Mouse (Mus musculus): ENCODE measurements around the gene Cnih3. TPM values are rescaled to one million over a fixed set of nuclear protein-coding genes. Genes with fewer than 3 reads are reported as not detected.
A peak's percentile ranks its signal among the peaks of the same experiment; 100 is the strongest.

Gene Cnih3
- under 1 TPM in 1 of 2 experiments, not detected in 1; 0.10 TPM for total RNA-seq (2021)
- long read RNA-seq, experiment 1: 0 reads
- long read RNA-seq, experiment 2: 0 reads

GRCm38 (mm10) chr1:181352367-181353199 lies at the start of gene Cnih3:
TSS of gene Cnih3 (plus strand) at chr1:181352628.
- intact Hi-C loops (cut with DNase I; ENCODE audit: low total_unique reads): no loop called here
- peak; percentile 53 for DNase-seq

GRCm38 (mm10) chr1:181307981-181308380 lies 44.4 kb upstream of the Cnih3 start:
- intact Hi-C loops (cut with DNase I; ENCODE audit: low total_unique reads): no loop called here
- no peak for DNase-seq

DNA sequence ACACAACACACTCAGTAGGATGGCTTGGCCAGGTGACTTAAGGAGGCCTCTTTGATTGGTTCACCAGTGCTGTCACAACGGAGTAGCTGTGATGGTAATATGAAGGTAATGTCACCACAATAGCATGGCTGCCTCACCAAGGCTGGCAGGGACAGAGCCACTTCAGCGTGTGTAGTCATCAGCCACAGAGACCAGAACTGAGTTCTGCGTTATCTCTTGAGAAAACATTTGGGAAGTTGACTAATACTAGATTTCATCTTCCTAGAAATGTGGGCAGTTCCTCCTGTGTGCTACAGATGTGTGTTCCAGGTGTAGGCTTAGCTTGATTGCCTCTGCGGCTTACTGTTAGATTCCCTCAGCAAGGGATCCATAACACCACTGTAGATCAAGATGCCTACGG lies 41.7 kb upstream of the Cnih3 start:
- DNase-seq: no peak
- intact Hi-C loops (cut with DNase I; ENCODE audit: low total_unique reads): no loop called here

GRCm38 (mm10) chr1:181312115-181313045 lies 40.0 kb upstream of the Cnih3 start:
- intact Hi-C loops (cut with DNase I; ENCODE audit: low total_unique reads): no loop called here
- no peak for DNase-seq

- no peak for DNase-seq
- intact Hi-C loops (cut with DNase I; ENCODE audit: low total_unique reads): no loop called here
These were observed 39.4 kb upstream of the Cnih3 start for GRCm38 (mm10) chr1:181313046-181313415.

DNA sequence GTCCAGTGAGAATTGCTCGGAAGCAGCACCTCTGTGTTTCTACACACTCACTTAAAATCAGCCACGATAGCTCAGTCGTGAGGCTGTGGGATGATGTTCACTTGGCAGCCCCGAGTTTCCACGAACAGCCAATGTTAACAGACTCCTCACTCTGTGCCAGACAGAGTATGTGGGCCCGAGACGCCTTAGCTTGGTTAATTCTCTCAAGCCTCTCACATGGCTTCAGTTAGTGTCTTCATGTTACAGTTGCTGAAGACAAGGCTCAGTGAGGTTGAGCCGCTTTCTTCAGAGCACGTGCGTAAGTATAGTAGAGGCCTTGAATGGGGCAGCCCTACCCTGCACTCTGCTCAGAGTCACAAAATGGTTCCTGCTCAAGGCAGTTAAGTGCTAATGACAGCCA lies 38.1 kb upstream of the Cnih3 start:
- DNase-seq: no peak
- intact Hi-C loops (cut with DNase I; ENCODE audit: low total_unique reads): no loop called here

DNA sequence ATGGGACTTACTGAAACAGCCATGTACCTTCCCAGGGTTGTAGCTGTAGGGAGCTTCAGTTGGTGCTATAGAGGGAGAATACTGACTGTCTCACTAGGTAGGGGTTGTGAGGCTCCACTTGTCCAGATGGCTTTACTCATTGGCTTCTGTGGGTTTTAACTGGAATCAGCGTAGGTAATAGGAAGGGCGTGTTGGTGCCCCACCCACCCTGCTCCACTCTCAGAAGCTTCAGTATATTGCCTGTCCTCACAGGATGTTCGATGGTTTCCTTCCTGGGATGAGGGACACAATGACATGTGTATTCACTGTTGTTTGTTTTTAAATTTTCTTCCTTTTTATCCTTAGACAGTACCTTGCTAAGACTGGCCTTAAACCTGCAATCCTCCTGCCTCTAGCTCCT lies 37.1 kb upstream of the Cnih3 start:
- intact Hi-C loops (cut with DNase I; ENCODE audit: low total_unique reads): no loop called here
- no peak for DNase-seq

DNA sequence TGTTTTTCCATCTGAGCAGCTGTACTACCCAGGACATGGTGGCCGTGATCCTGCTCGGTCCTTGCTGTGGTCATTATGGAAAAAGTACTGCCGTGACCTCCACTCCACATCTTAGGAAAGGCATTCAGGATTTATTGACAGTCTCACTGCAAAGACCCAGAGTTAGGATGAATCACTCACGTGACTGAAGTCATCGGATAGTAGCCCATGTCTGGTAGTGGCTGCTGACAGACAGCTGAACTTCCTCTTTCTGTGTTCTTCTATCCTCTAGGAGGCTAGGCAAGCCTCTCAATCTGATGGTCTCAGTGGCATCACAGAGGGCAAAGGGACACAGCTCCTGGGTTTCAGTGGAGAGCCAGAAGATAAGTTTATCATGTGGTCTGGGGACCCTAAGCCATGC lies 35.9 kb upstream of the Cnih3 start:
- intact Hi-C loops (cut with DNase I; ENCODE audit: low total_unique reads): no loop called here
- DNase-seq: no peak

GRCm38 (mm10) chr1:181319466-181319865 lies 33.0 kb upstream of the Cnih3 start:
- intact Hi-C loops (cut with DNase I; ENCODE audit: low total_unique reads): no loop called here
- DNase-seq: no peak

GRCm38 (mm10) chr1:181321149-181321548 lies 31.3 kb upstream of the Cnih3 start:
- intact Hi-C loops (cut with DNase I; ENCODE audit: low total_unique reads): no loop called here
- DNase-seq: no peak

DNA sequence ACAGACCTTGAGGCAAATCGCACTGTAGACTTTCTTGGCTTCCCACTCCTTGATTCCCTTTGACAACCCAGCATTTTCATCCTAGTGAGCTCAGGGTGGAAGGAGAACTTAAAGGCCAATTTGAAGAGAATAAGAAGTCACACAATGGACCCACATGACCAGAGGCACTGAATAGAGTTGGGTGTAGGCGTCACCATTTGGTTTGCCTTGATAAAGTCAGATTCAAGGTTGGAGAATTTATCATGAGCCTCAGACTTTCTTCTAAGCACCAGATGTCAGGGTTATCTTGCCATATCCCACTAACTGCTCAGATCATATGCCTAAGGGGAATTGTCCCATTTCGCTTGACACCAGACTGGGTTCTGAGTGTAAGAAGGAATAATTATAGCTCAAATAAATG lies 29.3 kb upstream of the Cnih3 start:
- intact Hi-C loops (cut with DNase I; ENCODE audit: low total_unique reads): no loop called here
- no peak for DNase-seq

GRCm38 (mm10) chr1:181327137-181327536 lies 25.3 kb upstream of the Cnih3 start:
- intact Hi-C loops (cut with DNase I; ENCODE audit: low total_unique reads): no loop called here
- DNase-seq: no peak

- no peak for DNase-seq
- intact Hi-C loops (cut with DNase I; ENCODE audit: low total_unique reads): no loop called here
These were observed 24.6 kb upstream of the Cnih3 start for GRCm38 (mm10) chr1:181327636-181328420.

DNA sequence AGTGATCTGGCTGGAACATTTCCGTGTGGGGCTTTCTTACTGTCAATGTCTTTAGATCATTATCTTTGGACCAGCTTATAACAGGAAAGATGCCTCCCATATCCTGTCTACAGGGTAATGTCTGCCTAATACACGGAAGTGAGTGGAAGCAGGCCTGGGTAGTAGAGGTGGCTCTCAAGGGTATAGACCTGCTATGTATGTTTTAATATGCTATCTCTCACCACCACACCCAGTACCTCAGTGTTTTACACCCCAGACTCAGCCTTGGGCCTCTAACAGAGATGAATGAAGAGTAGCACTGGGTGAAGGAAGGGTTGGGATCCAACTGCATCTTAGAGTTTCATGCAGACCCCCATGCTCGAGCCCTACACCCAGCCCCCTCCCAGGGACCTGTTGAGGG lies 23.3 kb upstream of the Cnih3 start:
- DNase-seq: no peak

DNA sequence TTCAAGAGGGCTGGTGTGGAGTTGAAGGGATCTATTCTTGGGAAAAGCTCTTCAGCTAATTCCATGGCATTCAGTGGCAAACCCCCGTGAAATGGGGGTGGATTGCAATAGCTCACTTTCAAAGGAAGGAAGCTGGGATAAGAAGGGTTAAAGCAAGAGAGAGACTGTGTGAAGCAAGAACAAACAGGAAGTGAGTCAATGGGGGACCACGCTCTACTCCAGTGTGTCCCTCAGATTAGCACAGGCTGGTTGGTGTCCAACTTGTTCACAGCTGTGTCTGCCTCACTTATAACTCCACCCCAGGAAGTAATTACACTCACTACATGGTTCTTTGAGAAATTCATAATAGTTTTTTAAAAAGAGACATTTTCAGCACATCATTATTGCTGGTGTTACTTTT lies 19.8 kb upstream of the Cnih3 start:
- peak; percentile 39 for DNase-seq
- intact Hi-C loops (cut with DNase I; ENCODE audit: low total_unique reads): no loop called here

More for the DNA sequence above, 23.3 kb upstream of the Cnih3 start:
- intact Hi-C loops (cut with DNase I; ENCODE audit: low total_unique reads): no loop called here

GRCm38 (mm10) chr1:181334329-181335018 lies 18.0 kb upstream of the Cnih3 start:
- no peak for DNase-seq
- intact Hi-C loops (cut with DNase I; ENCODE audit: low total_unique reads): no loop called here

DNA sequence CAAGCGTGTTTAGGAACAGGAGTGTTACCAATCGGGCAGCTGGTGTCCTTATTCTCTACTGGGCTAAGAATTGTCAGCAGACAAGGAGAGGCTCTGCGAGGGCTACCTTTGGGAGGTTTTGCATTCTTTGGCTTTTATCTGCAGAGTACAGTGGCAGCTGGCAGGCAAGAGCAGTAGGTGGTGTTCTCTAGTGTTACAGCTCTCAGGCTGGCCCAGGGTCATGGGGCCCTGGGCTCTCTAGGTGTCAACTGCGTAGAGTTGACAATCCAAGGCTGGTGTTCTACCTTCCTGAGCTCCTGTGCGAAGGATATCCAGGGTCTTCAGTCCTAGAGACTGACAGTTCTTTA lies 17.4 kb upstream of the Cnih3 start:
- intact Hi-C loops (cut with DNase I; ENCODE audit: low total_unique reads): no loop called here
- no peak for DNase-seq

DNA sequence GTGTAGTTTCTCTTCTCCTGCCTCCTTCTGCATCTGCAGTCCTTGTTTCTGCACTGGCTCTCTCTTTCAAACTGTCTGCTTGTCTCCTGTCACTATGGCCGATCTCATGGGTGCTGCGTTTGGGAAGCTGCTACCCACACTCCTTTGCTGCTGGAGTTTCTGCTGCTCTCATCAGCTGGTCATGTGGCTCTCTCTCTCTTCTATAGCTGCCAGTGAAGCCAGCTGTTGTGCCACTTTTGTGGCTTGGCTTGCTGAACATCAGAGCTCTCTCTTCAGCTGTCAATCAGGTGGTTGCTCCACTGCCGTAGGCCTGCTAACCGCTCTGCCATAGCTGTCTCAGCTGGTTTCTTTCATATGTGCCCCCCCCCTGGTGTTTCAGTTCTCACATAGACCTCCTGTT lies 17.0 kb upstream of the Cnih3 start:
- DNase-seq: no peak
- intact Hi-C loops (cut with DNase I; ENCODE audit: low total_unique reads): no loop called here

GRCm38 (mm10) chr1:181336857-181337256 lies 15.6 kb upstream of the Cnih3 start:
- no peak for DNase-seq
- intact Hi-C loops (cut with DNase I; ENCODE audit: low total_unique reads): no loop called here
